Mouse (Mus musculus) embryonic facial prominence, embryonic 11.5 days (tissue): ENCODE data around the gene Ttll12. TPM values are rescaled to one million over a fixed set of nuclear protein-coding genes. Genes with fewer than 3 reads are reported as not detected.

Experiments
- ATAC-seq: fragments of 200-750 bp; cut with Nextera tagmentation; replicated peaks from 2 replicates; pipeline ENCODE4 v1.8.0; 2017; ENCODE audit warnings: low read depth; ENCODE audit not compliant: insufficient number of reproducible peaks, low FRiP score, low TSS enrichment
- DNase-seq: peaks from one replicate; pipeline ENCODE4 v3.0.0-alpha.2; 2015; ENCODE audit warnings: low spot score
- H3K27ac ChIP-seq: fragments of 300-500 bp; sonication (generic); replicated peaks from 2 replicates; pipeline ENCODE4 v1.5.1; 2014; ENCODE audit warnings: mild to moderate bottlenecking, low read depth, low read length, control low read depth
- H3K27me3 ChIP-seq: fragments of 300-500 bp; sonication (generic); 2 replicates; pipeline ENCODE4 v1.6.1; 2014; ENCODE audit warnings: mild to moderate bottlenecking, low read length, moderate library complexity, mixed read lengths; ENCODE audit not compliant: control insufficient read depth, insufficient read depth
- H3K36me3 ChIP-seq: fragments of 300-500 bp; sonication (generic); replicated peaks from 2 replicates; pipeline ENCODE4 v1.6.1; 2014; ENCODE audit warnings: low read depth, mild to moderate bottlenecking, low read length, moderate library complexity, mixed read lengths; ENCODE audit not compliant: control insufficient read depth, insufficient read depth
- H3K4me1 ChIP-seq: fragments of 300-500 bp; sonication (generic); 2 replicates; pipeline ENCODE4 v1.6.1; 2014; ENCODE audit warnings: low read length, mixed read lengths; ENCODE audit not compliant: control insufficient read depth, insufficient read depth
- H3K4me2 ChIP-seq: fragments of 300-500 bp; sonication (generic); 2 replicates; pipeline ENCODE4 v1.6.1; 2014; ENCODE audit warnings: low read depth, mild to moderate bottlenecking, control low read depth, low read length, moderate library complexity
- H3K4me3 ChIP-seq: fragments of 300-500 bp; sonication (generic); 2 replicates; pipeline ENCODE4 v1.5.1; 2014; ENCODE audit warnings: low read depth, low read length, control low read depth
- H3K9ac ChIP-seq: fragments of 300-500 bp; sonication (generic); replicated peaks from 2 replicates; pipeline ENCODE4 v1.6.1; 2014; ENCODE audit warnings: mild to moderate bottlenecking, control low read depth, low read length
- H3K9me3 ChIP-seq: fragments of 300-500 bp; sonication (generic); replicated peaks from 2 replicates; pipeline ENCODE4 v1.6.1; 2016; ENCODE audit warnings: mild to moderate bottlenecking, low read length, inconsistent platforms, mixed read lengths; ENCODE audit not compliant: control insufficient read depth
- WGBS: fragments of 180-500 bp; shearing (Covaris S2); extraction: QIAGEN DNeasy Blood & Tissue Kit; methylation state at CpG from one replicate; pipeline ENCODE4 v1.1.7; 2014; 5-methylcytosine and 5-hydroxymethylcytosine counted together
- polyA plus RNA-seq: library from polyadenylated mRNA; unstranded; fragments of >200 nt; fragmentation: Nextera tagmentation; extraction: Ambion mirVana; gene quantifications from 2 replicates; pipeline ENCODE4 v1.2.1, GENCODE M21; 2014

Gene Ttll12
- polyA plus RNA-seq, 1 experiment from 2014 or later: 48.6 TPM

DNA sequence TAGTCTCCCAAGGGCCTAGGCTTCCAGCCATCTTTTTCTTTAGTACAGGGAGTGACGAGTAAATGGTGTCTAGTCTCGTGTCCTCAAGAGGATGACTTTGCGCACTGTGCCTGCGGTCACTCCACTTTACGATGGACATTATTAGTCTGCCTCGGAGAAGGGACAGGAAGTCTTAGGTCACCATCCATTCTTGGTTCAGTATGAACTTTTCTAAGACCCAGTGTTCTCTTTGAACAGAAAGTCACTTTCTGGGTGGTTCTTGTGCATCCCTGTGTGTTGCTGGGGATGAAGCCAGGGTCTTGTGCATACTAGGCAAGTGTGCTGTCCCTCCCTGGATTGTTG is 59.1 kb downstream of the Ttll12 start:
- Histone ChIP-seq H3K4me1 (no peaks in the 10 kb centered on the region), H3K27ac (no peak overlapping the region), H3K4me3 (no peak overlapping the region), H3K9ac (no peak overlapping the region), H3K4me2 (no peak overlapping the region), H3K36me3 (no peaks in the 10 kb centered on the region), H3K9me3 (no peaks in the 10 kb centered on the region), H3K27me3 (no peaks in the 10 kb centered on the region)
- ATAC-seq (no peak), DNase-seq (no peak)
- WGBS: 92% methylated on average over 6 of the region's 6 CpGs

- H3K4me1 ChIP-seq: no peaks in the 10 kb centered on the region
- DNase-seq: no peak
- H3K4me2 ChIP-seq: no peak overlapping the region
- no peak overlapping the region for H3K4me3 ChIP-seq
- 71% methylated on average over 17 of the region's 17 CpGs for WGBS
- no peaks in the 10 kb centered on the region for H3K27me3 ChIP-seq
- no peaks in the 10 kb centered on the region for H3K36me3 ChIP-seq
- no peak for ATAC-seq
- no peak overlapping the region for H3K9ac ChIP-seq
- H3K27ac ChIP-seq: no peak overlapping the region
- no peaks in the 10 kb centered on the region for H3K9me3 ChIP-seq
These were observed 59.7 kb downstream of the Ttll12 start for GRCm38 (mm10) chr15:83534960-83535889.

- H3K27ac ChIP-seq: no peak overlapping the region
- H3K4me2 ChIP-seq: no peak overlapping the region
- H3K9me3 ChIP-seq: no peaks in the 10 kb centered on the region
- no peak overlapping the region for H3K4me3 ChIP-seq
- no peak overlapping the region for H3K9ac ChIP-seq
- H3K36me3 ChIP-seq: no peaks in the 10 kb centered on the region
- H3K27me3 ChIP-seq: peaks cover 7% of the 10 kb centered on the region
- DNase-seq: no peak
- whole genome bisulfite sequencing: 76% methylated on average over 7 of the region's 7 CpGs
- ATAC-seq: no peak
- no peaks in the 10 kb centered on the region for H3K4me1 ChIP-seq
These were observed 62.4 kb downstream of the Ttll12 start for GRCm38 (mm10) chr15:83532606-83533005.

DNA sequence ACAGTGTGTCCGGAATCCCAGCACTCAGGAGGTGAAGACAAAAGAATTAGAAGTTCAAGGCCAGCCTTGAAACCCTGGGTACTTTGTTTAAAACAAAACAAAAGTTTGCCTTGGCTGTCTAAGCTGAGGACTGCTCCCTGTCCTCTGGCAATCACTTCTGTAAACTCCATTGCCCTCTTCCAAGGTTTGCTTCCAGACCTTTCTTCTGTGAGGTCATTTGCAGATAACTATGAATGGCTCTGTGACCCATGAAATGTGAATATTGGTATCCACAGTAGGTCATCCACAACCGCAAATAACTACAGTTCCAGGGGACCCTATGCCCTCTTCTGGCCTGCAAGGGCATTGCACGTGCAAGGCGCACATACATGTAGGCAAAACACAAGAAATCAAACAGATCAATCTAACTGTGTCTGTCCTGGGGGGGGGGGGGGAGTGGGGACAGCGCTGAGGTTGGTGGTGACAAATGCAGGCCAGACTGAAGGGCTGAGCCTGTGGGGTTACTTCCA is 62.9 kb downstream of the Ttll12 start:
- Histone ChIP-seq H3K4me1 (no peaks in the 10 kb centered on the region), H3K36me3 (no peaks in the 10 kb centered on the region), H3K4me2 (no peak overlapping the region), H3K27me3 (peaks cover 13% of the 10 kb centered on the region), H3K9me3 (no peaks in the 10 kb centered on the region), H3K9ac (no peak overlapping the region), H3K4me3 (no peak overlapping the region), H3K27ac (no peak overlapping the region)
- DNase-seq (no peak), ATAC-seq (no peak)
- 83% methylated on average over 5 of the region's 5 CpGs for WGBS

DNA sequence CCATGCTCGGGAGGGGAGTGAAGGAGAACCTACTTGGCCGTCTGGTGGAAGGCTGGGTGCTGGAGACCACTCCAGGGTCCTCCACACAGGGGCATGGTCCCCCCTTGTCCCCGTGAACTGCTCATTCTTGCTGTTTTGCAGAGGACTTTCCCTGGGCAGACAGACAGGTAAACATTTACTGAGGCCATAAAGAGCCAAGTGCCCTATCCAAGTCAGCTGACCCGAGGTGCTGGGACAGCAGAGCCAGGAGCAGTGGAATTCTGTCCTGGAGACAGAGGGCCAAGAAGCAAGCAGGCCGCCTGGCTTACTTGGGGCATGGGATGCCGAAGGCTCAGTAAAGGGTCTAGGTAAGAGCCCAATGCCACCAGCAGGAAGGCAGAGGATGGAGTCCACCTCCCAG is 64.3 kb downstream of the Ttll12 start:
- 81% methylated on average over 6 of the region's 6 CpGs for WGBS
- H3K36me3 ChIP-seq: no peaks in the 10 kb centered on the region

DNA sequence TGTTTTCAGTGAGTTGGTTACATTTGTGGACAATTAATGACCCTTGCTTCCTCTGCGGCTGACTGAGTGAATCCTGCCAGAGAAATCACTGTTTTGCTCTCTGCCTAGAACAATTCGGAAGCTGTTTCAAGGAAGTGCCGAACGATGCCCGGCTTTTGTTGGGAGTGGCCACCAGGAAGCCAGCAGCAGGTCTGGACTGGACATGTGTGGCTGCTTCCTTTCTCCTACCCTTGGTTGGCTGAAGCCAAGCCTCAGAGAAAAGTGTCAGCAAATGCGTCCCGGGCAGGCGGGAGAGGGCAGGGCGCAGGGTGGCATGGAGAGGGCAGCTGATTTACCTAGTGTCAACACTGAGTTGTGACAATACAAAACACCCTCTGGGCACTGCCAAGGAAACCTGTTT is 64.7 kb downstream of the Ttll12 start:
- no peak for ATAC-seq
- 64% methylated on average over 9 of the region's 9 CpGs for WGBS
- Histone ChIP-seq H3K9me3 (no peaks in the 10 kb centered on the region), H3K27ac (no peak overlapping the region), H3K36me3 (no peaks in the 10 kb centered on the region), H3K27me3 (peaks cover 26% of the 10 kb centered on the region), H3K9ac (no peak overlapping the region), H3K4me1 (no peaks in the 10 kb centered on the region), H3K4me3 (no peak overlapping the region), H3K4me2 (no peak overlapping the region)
- no peak for DNase-seq

More for the DNA sequence above, 64.3 kb downstream of the Ttll12 start:
- Histone ChIP-seq H3K9ac (no peak overlapping the region), H3K4me3 (no peak overlapping the region), H3K4me1 (no peaks in the 10 kb centered on the region), H3K4me2 (no peak overlapping the region), H3K27me3 (peaks cover 25% of the 10 kb centered on the region), H3K9me3 (no peaks in the 10 kb centered on the region), H3K27ac (no peak overlapping the region)
- DNase-seq: no peak
- ATAC-seq: no peak

- H3K4me2 ChIP-seq: no peak overlapping the region
- no peak overlapping the region for H3K4me3 ChIP-seq
- H3K9ac ChIP-seq: no peak overlapping the region
- no peaks in the 10 kb centered on the region for H3K9me3 ChIP-seq
- peaks cover 26% of the 10 kb centered on the region for H3K27me3 ChIP-seq
- 77% methylated on average over 5 of the region's 5 CpGs for WGBS
- H3K36me3 ChIP-seq: no peaks in the 10 kb centered on the region
- no peaks in the 10 kb centered on the region for H3K4me1 ChIP-seq
- DNase-seq (no peak), ATAC-seq (no peak)
- H3K27ac ChIP-seq: no peak overlapping the region
These were observed 65.2 kb downstream of the Ttll12 start for GRCm38 (mm10) chr15:83529765-83530164.

- Histone ChIP-seq H3K27me3 (peaks cover 26% of the 10 kb centered on the region), H3K9ac (no peak overlapping the region), H3K36me3 (no peaks in the 10 kb centered on the region), H3K27ac (no peak overlapping the region), H3K9me3 (no peaks in the 10 kb centered on the region), H3K4me2 (no peak overlapping the region), H3K4me3 (no peak overlapping the region), H3K4me1 (no peaks in the 10 kb centered on the region)
- WGBS: 72% methylated on average over 4 of the region's 4 CpGs
- DNase-seq (no peak), ATAC-seq (no peak)
These were observed 66.1 kb downstream of the Ttll12 start for GRCm38 (mm10) chr15:83528892-83529291.
